ENCODE assay signal across 34 mouse cellular contexts in genomic region chr7:140206904-140207303, GRCm38 (mm10). TPM values are rescaled to one million over a fixed set of nuclear protein-coding genes. Genes with fewer than 3 reads are reported as not detected.
A peak's percentile ranks its signal among the peaks of the same experiment; 100 is the strongest.
DNase-seq lines count a peak whose midpoint lies in the region; ATAC-seq and TF ChIP-seq lines count a peak whose summit lies in the region.
"Had no signal": no experiment of that assay in that cellular context is flagged by ENCODE, and none has a peak within 500 bp of the region (broad histone marks: within the 10 kb centered on the region; RNA-seq: fewer than 3 reads in every experiment).

No protein-coding gene starts in this region.

- DNase-seq in liver, postnatal 0 days, result no peak
- peak; percentile 51 for DNase-seq in MEL (ENCODE audit: low read depth, low spot score)
- DNase-seq in liver, embryonic 13.5 days, result no peak
- peak; percentile 9 for DNase-seq in thymus, postnatal 25 days
- no peak for DNase-seq in testis, postnatal 14 days (ENCODE audit: low spot score)
- DNase-seq in natural killer cell, adult 2 months (ENCODE audit: low spot score in 2 of 2), result no peak
- DNase-seq in hindbrain, embryonic 11.5 days (ENCODE audit: low spot score), result no peak
- DNase-seq: adrenal gland, postnatal 36 days; B cell, adult 2 months; cerebellum, postnatal 25 days; gastrocnemius, adult 2 months; kidney, adult 11 months; layer of hippocampus, adult 9-11 months; left cerebral cortex, postnatal 4 days; lung, embryonic 14.5 days; midbrain, embryonic 14.5 days had no signal

- H3K4me2 ChIP-seq in liver, embryonic 12.5 days, result no peak overlapping the region
- no peak overlapping the region for H3K4me2 ChIP-seq in liver, postnatal 0 days (ENCODE audit: low read depth, low read length)
- no peak overlapping the region for H3K4me2 ChIP-seq in liver, embryonic 13.5 days
- no peak overlapping the region for H3K4me2 ChIP-seq in hindbrain, embryonic 11.5 days (replicated peaks; ENCODE audit: low read depth, low read length)
- H3K4me2 ChIP-seq: forebrain, embryonic 13.5 days; limb, embryonic 15.5 days; lung, embryonic 14.5 days; neural tube, embryonic 13.5 days; stomach, embryonic 15.5 days had no signal

- H3K4me1 ChIP-seq in liver, embryonic 12.5 days, result peaks cover 22% of the 10 kb centered on the region
- no peaks in the 10 kb centered on the region for H3K4me1 ChIP-seq in liver, postnatal 0 days (ENCODE audit: insufficient read depth)
- H3K4me1 ChIP-seq in MEL (ENCODE audit: control insufficient read depth in 1 of 2, insufficient read depth in 2 of 2, low read length in 2 of 2), result peaks cover 5 to 27% of the 10 kb centered on the region in 2 experiments
- H3K4me1 ChIP-seq in liver, embryonic 13.5 days (replicated peaks), result peaks cover 33% of the 10 kb centered on the region
- no peaks in the 10 kb centered on the region for H3K4me1 ChIP-seq in hindbrain, embryonic 11.5 days (replicated peaks; ENCODE audit: control insufficient read depth, insufficient read depth, low read length)
- H3K4me1 ChIP-seq: forebrain, embryonic 13.5 days; heart, embryonic 10.5 days; hindbrain, embryonic 10.5 days; limb, embryonic 15.5 days; neural tube, embryonic 13.5 days; stomach, embryonic 15.5 days had no signal

- TF ChIP-seq EP300 in liver, postnatal 0 days (IDR thresholded peaks at IDR 0.05; ENCODE audit: low read depth), result no peak
- peak; percentile 34 to 44; a peak in 2 of 4 replicates for TF ChIP-seq EP300 in MEL (IDR thresholded peaks at IDR 0.05; ENCODE audit: low read depth in 1 of 2, low read length in 2 of 2)

- no peaks in the 10 kb centered on the region for H3K36me3 ChIP-seq in liver, embryonic 12.5 days
- H3K36me3 ChIP-seq in liver, postnatal 0 days (replicated peaks; ENCODE audit: insufficient read depth, low read length), result no peaks in the 10 kb centered on the region
- H3K36me3 ChIP-seq in MEL (ENCODE audit: control insufficient read depth in 1 of 2, insufficient read depth in 2 of 2, low read length in 2 of 2), result peaks cover 0 to 19% of the 10 kb centered on the region in 2 experiments; a peak in 2 of 4 replicates
- H3K36me3 ChIP-seq in liver, embryonic 13.5 days, result no peaks in the 10 kb centered on the region
- H3K36me3 ChIP-seq in hindbrain, embryonic 11.5 days (ENCODE audit: control insufficient read depth, insufficient read depth, low read length), result no peaks in the 10 kb centered on the region
- H3K36me3 ChIP-seq: heart, embryonic 10.5 days; hindbrain, embryonic 10.5 days; limb, embryonic 15.5 days; neural tube, embryonic 13.5 days; stomach, embryonic 15.5 days had no signal

- H3K27me3 ChIP-seq in liver, embryonic 12.5 days (replicated peaks), result no peaks in the 10 kb centered on the region
- H3K27me3 ChIP-seq in liver, postnatal 0 days (ENCODE audit: insufficient read depth, low read length), result no peaks in the 10 kb centered on the region
- no peaks in the 10 kb centered on the region for H3K27me3 ChIP-seq in MEL (ENCODE audit: control insufficient read depth in 1 of 2, insufficient read depth in 2 of 2, low read length in 2 of 2)
- H3K27me3 ChIP-seq in liver, embryonic 13.5 days, result no peaks in the 10 kb centered on the region
- no peaks in the 10 kb centered on the region for H3K27me3 ChIP-seq in hindbrain, embryonic 11.5 days (ENCODE audit: control insufficient read depth, insufficient read depth, low read length)
- H3K27me3 ChIP-seq: limb, embryonic 15.5 days; neural tube, embryonic 13.5 days; stomach, embryonic 15.5 days had no signal

- no peak for TF ChIP-seq CTCF in liver, postnatal 0 days (IDR thresholded peaks at IDR 0.05; ENCODE audit: low read depth)
- no peak for TF ChIP-seq CTCF in MEL (IDR thresholded peaks at IDR 0.05 in 2 of 3, conservative IDR thresholded peaks at IDR 0.05 in 1 of 3; ENCODE audit: control insufficient read depth in 1 of 3, insufficient read depth in 1 of 3, low read depth in 2 of 3, low read length in 3 of 3, poor library complexity in 1 of 3, severe bottlenecking in 1 of 3)

- no peak overlapping the region for H3K9ac ChIP-seq in liver, embryonic 12.5 days
- no peak overlapping the region for H3K9ac ChIP-seq in liver, postnatal 0 days (replicated peaks)
- H3K9ac ChIP-seq in MEL (ENCODE audit: control insufficient read depth, low read depth, low read length, poor library complexity, severe bottlenecking), result no peak overlapping the region
- H3K9ac ChIP-seq in liver, embryonic 13.5 days, result no peak overlapping the region
- H3K9ac ChIP-seq in hindbrain, embryonic 11.5 days (ENCODE audit: low read depth, low read length), result no peak overlapping the region
- H3K9ac ChIP-seq: forebrain, embryonic 13.5 days; limb, embryonic 15.5 days; lung, embryonic 14.5 days; neural tube, embryonic 13.5 days; stomach, embryonic 15.5 days had no signal

- no peaks in the 10 kb centered on the region for H3K79me2 ChIP-seq in MEL (ENCODE audit: control insufficient read depth, insufficient read depth, low read length, poor library complexity)

- no peak for TF ChIP-seq POLR2A in MEL (IDR thresholded peaks at IDR 0.05; ENCODE audit: control insufficient read depth in 1 of 2, insufficient read depth in 1 of 2, low read depth in 1 of 2, low read length in 2 of 2, poor library complexity in 1 of 2)

- H3K9me3 ChIP-seq in liver, embryonic 12.5 days (replicated peaks), result no peaks in the 10 kb centered on the region
- H3K9me3 ChIP-seq in liver, postnatal 0 days (ENCODE audit: low read length), result no peaks in the 10 kb centered on the region
- no peaks in the 10 kb centered on the region for H3K9me3 ChIP-seq in MEL (replicated peaks; ENCODE audit: insufficient read depth, low read length)
- no peaks in the 10 kb centered on the region for H3K9me3 ChIP-seq in liver, embryonic 13.5 days (replicated peaks)
- H3K9me3 ChIP-seq in hindbrain, embryonic 11.5 days (ENCODE audit: control insufficient read depth, low read length), result no peaks in the 10 kb centered on the region
- H3K9me3 ChIP-seq: forebrain, embryonic 13.5 days; heart, embryonic 10.5 days; hindbrain, embryonic 10.5 days; limb, embryonic 15.5 days; megakaryocyte, embryonic 14.5 days; neural tube, embryonic 13.5 days; stomach, embryonic 15.5 days had no signal

- H3K27ac ChIP-seq in liver, embryonic 12.5 days, result no peak overlapping the region
- H3K27ac ChIP-seq in liver, postnatal 0 days (ENCODE audit: low read depth), result no peak overlapping the region
- peak overlapping the region; percentile 16; the same call in 1 of the 2 replicates for H3K27ac ChIP-seq in MEL (ENCODE audit: control insufficient read depth, low read depth, low read length)
- no peak overlapping the region for H3K27ac ChIP-seq in liver, embryonic 13.5 days
- no peak overlapping the region for H3K27ac ChIP-seq in hindbrain, embryonic 11.5 days (ENCODE audit: low read depth, low read length)
- H3K27ac ChIP-seq: forebrain, embryonic 13.5 days; gastrocnemius, adult 2 months; heart, embryonic 10.5 days; hindbrain, embryonic 10.5 days; hindbrain, postnatal 0 days; left cerebral cortex, adult 2 months; limb, embryonic 15.5 days; neural tube, embryonic 13.5 days; stomach, embryonic 15.5 days had no signal

- no peak overlapping the region for H3K4me3 ChIP-seq in liver, embryonic 12.5 days
- no peak overlapping the region for H3K4me3 ChIP-seq in liver, postnatal 0 days (ENCODE audit: low read depth, low read length)
- no peak overlapping the region for H3K4me3 ChIP-seq in MEL (ENCODE audit: control insufficient read depth in 1 of 2, insufficient read depth in 1 of 2, low read depth in 2 of 2, low read length in 2 of 2)
- H3K4me3 ChIP-seq in liver, embryonic 13.5 days (replicated peaks), result no peak overlapping the region
- H3K4me3 ChIP-seq in hindbrain, embryonic 11.5 days (ENCODE audit: low read depth, low read length), result no peak overlapping the region
- H3K4me3 ChIP-seq: forebrain, embryonic 13.5 days; gastrocnemius, adult 2 months; heart, embryonic 10.5 days; hindbrain, embryonic 10.5 days; left cerebral cortex, adult 2 months; limb, embryonic 15.5 days; megakaryocyte, embryonic 14.5 days; neural tube, embryonic 13.5 days; stomach, embryonic 15.5 days had no signal

- no peak for TF ChIP-seq RAD21 in MEL (IDR thresholded peaks at IDR 0.05; ENCODE audit: low read depth, low read length)

- 38% methylated on average over 3 of the region's 3 CpGs for WGBS in liver, embryonic 12.5 days (ENCODE audit: insufficient replicate concordance)
- WGBS in liver, postnatal 0 days (ENCODE audit: insufficient replicate concordance), result 51% methylated on average over 3 of the region's 3 CpGs
- WGBS in liver, embryonic 13.5 days (ENCODE audit: insufficient replicate concordance), result 36% methylated on average over 3 of the region's 3 CpGs
- WGBS in hindbrain, embryonic 11.5 days, result 89% methylated on average over 3 of the region's 3 CpGs

- ATAC-seq in liver, embryonic 12.5 days, result peak; percentile 46
- ATAC-seq in liver, postnatal 0 days, result no peak
- peak; percentile 37; the same call in 1 of the 2 replicates for ATAC-seq in liver, embryonic 13.5 days (ENCODE audit: low read depth)
- ATAC-seq in hindbrain, embryonic 11.5 days (ENCODE audit: low FRiP score), result no peak
- ATAC-seq: forebrain, embryonic 13.5 days; hindbrain, postnatal 0 days had no signal

RNA-seq across cellular contexts. Expression of gene Olfr524, which starts 1.1 kb away (rescaled TPM):
- polyA plus RNA-seq in liver, embryonic 12.5 days (2016; fragmentation: Nextera tagmentation; extraction: Ambion mirVana), result not detected in 2 replicates
- not detected in 2 replicates for polyA plus RNA-seq in liver, postnatal 0 days (2015; fragmentation: Nextera tagmentation; extraction: Ambion mirVana)
- not detected in 2 replicates for total RNA-seq in MEL (2012; rRNA removed)
- not detected for polyA plus RNA-seq in MEL (2012; ENCODE audit: insufficient read depth in 1 of 2, insufficient read length in 2 of 2, low read depth in 1 of 2, low replicate concordance in 2 of 2, missing spikeins in 1 of 2)
- not detected in 2 replicates for polyA plus RNA-seq in liver, embryonic 13.5 days (2015; fragmentation: Nextera tagmentation; extraction: Ambion mirVana)
- polyA plus RNA-seq in hindbrain, embryonic 11.5 days (2014; fragmentation: Nextera tagmentation; extraction: Ambion mirVana), result not detected in 2 replicates
- total RNA-seq: adrenal gland, adult 18-20 months; adrenal gland, postnatal 36 days; gastrocnemius, adult 2 months; gastrocnemius, postnatal 4 days; hindbrain, postnatal 0 days; left cerebral cortex, adult 2 months; left cerebral cortex, postnatal 4 days had no signal
- polyA plus RNA-seq: embryonic facial prominence, embryonic 14.5 days; forebrain, embryonic 13.5 days; frontal cortex, adult 2 months; heart, embryonic 10.5 days; heart, postnatal 0 days; hindbrain, embryonic 10.5 days; hindbrain, postnatal 0 days; kidney, embryonic 16.5 days; limb, embryonic 15.5 days; lung, embryonic 14.5 days; midbrain, embryonic 14.5 days; neural tube, embryonic 13.5 days; stomach, embryonic 15.5 days had no signal

RNA-seq across cellular contexts. Expression of gene Cd163l1, which starts 11.2 kb away (rescaled TPM):
- 0.08 TPM in 1 of 2 replicates, not detected in the other for polyA plus RNA-seq in liver, embryonic 12.5 days (2016; fragmentation: Nextera tagmentation; extraction: Ambion mirVana)
- polyA plus RNA-seq in liver, postnatal 0 days (2015; fragmentation: Nextera tagmentation; extraction: Ambion mirVana), result 0.04 TPM in 1 of 2 replicates, not detected in the other
- total RNA-seq in MEL (2012; rRNA removed), result not detected in 2 replicates
- polyA plus RNA-seq in MEL (2012; ENCODE audit: insufficient read depth in 1 of 2, insufficient read length in 2 of 2, low read depth in 1 of 2, low replicate concordance in 2 of 2, missing spikeins in 1 of 2), result not detected
- 0.03 and 0.07 TPM in 2 replicates for polyA plus RNA-seq in liver, embryonic 13.5 days (2015; fragmentation: Nextera tagmentation; extraction: Ambion mirVana)
- not detected in 2 replicates for polyA plus RNA-seq in hindbrain, embryonic 11.5 days (2014; fragmentation: Nextera tagmentation; extraction: Ambion mirVana)
- total RNA-seq: adrenal gland, adult 18-20 months; adrenal gland, postnatal 36 days; gastrocnemius, adult 2 months; hindbrain, postnatal 0 days had no signal
- polyA plus RNA-seq: forebrain, embryonic 13.5 days; heart, embryonic 10.5 days; heart, postnatal 0 days; hindbrain, embryonic 10.5 days; hindbrain, postnatal 0 days; limb, embryonic 15.5 days; lung, embryonic 14.5 days; midbrain, embryonic 14.5 days; neural tube, embryonic 13.5 days had no signal

RNA-seq across cellular contexts. Expression of gene Olfr523, which starts 33.9 kb away (rescaled TPM):
- not detected in 2 replicates for polyA plus RNA-seq in liver, embryonic 12.5 days (2016; fragmentation: Nextera tagmentation; extraction: Ambion mirVana)
- polyA plus RNA-seq in liver, postnatal 0 days (2015; fragmentation: Nextera tagmentation; extraction: Ambion mirVana), result not detected in 2 replicates
- total RNA-seq in MEL (2012; rRNA removed), result not detected in 2 replicates
- polyA plus RNA-seq in MEL (2012; ENCODE audit: insufficient read depth in 1 of 2, insufficient read length in 2 of 2, low read depth in 1 of 2, low replicate concordance in 2 of 2, missing spikeins in 1 of 2), result not detected
- not detected in 2 replicates for polyA plus RNA-seq in liver, embryonic 13.5 days (2015; fragmentation: Nextera tagmentation; extraction: Ambion mirVana)
- polyA plus RNA-seq in hindbrain, embryonic 11.5 days (2014; fragmentation: Nextera tagmentation; extraction: Ambion mirVana), result not detected in 2 replicates
- total RNA-seq: adrenal gland, adult 18-20 months; adrenal gland, postnatal 36 days; gastrocnemius, adult 2 months; gastrocnemius, postnatal 4 days; hindbrain, postnatal 0 days; left cerebral cortex, postnatal 4 days had no signal
- polyA plus RNA-seq: forebrain, embryonic 13.5 days; heart, embryonic 10.5 days; heart, postnatal 0 days; hindbrain, embryonic 10.5 days; hindbrain, postnatal 0 days; kidney, embryonic 16.5 days; large intestine, adult 2 months; limb, embryonic 15.5 days; lung, embryonic 14.5 days; midbrain, embryonic 14.5 days; neural tube, embryonic 13.5 days; stomach, embryonic 15.5 days had no signal

RNA-seq across cellular contexts. Expression of gene 5830411N06Rik, which starts 40.2 kb away (rescaled TPM):
- not detected in 2 replicates for polyA plus RNA-seq in liver, embryonic 12.5 days (2016; fragmentation: Nextera tagmentation; extraction: Ambion mirVana)
- polyA plus RNA-seq in liver, postnatal 0 days (2015; fragmentation: Nextera tagmentation; extraction: Ambion mirVana), result not detected in 2 replicates
- not detected in 2 replicates for total RNA-seq in MEL (2012; rRNA removed)
- polyA plus RNA-seq in MEL (2012; ENCODE audit: insufficient read depth in 1 of 2, insufficient read length in 2 of 2, low read depth in 1 of 2, low replicate concordance in 2 of 2, missing spikeins in 1 of 2), result not detected
- not detected in 2 replicates for polyA plus RNA-seq in liver, embryonic 13.5 days (2015; fragmentation: Nextera tagmentation; extraction: Ambion mirVana)
- polyA plus RNA-seq in hindbrain, embryonic 11.5 days (2014; fragmentation: Nextera tagmentation; extraction: Ambion mirVana), result not detected in 2 replicates
- total RNA-seq: adrenal gland, adult 18-20 months; adrenal gland, postnatal 36 days; gastrocnemius, adult 2 months; gastrocnemius, postnatal 4 days; hindbrain, postnatal 0 days; left cerebral cortex, postnatal 4 days had no signal
- polyA plus RNA-seq: embryonic facial prominence, embryonic 14.5 days; forebrain, embryonic 13.5 days; heart, embryonic 10.5 days; heart, postnatal 0 days; hindbrain, embryonic 10.5 days; hindbrain, postnatal 0 days; kidney, embryonic 16.5 days; limb, embryonic 15.5 days; lung, embryonic 14.5 days; midbrain, embryonic 14.5 days; neural tube, embryonic 13.5 days; stomach, embryonic 15.5 days had no signal

RNA-seq across cellular contexts. Expression of gene Olfr522, which starts 42.3 kb away (rescaled TPM):
- polyA plus RNA-seq in liver, embryonic 12.5 days (2016; fragmentation: Nextera tagmentation; extraction: Ambion mirVana), result not detected in 2 replicates
- polyA plus RNA-seq in liver, postnatal 0 days (2015; fragmentation: Nextera tagmentation; extraction: Ambion mirVana), result not detected in 2 replicates
- total RNA-seq in MEL (2012; rRNA removed), result not detected in 2 replicates
- not detected for polyA plus RNA-seq in MEL (2012; ENCODE audit: insufficient read depth in 1 of 2, insufficient read length in 2 of 2, low read depth in 1 of 2, low replicate concordance in 2 of 2, missing spikeins in 1 of 2)
- not detected in 2 replicates for polyA plus RNA-seq in liver, embryonic 13.5 days (2015; fragmentation: Nextera tagmentation; extraction: Ambion mirVana)
- polyA plus RNA-seq in hindbrain, embryonic 11.5 days (2014; fragmentation: Nextera tagmentation; extraction: Ambion mirVana), result not detected in 2 replicates
- total RNA-seq: adrenal gland, adult 18-20 months; adrenal gland, postnatal 36 days; gastrocnemius, adult 2 months; gastrocnemius, postnatal 4 days; hindbrain, postnatal 0 days; left cerebral cortex, adult 2 months; left cerebral cortex, postnatal 4 days had no signal
- polyA plus RNA-seq: embryonic facial prominence, embryonic 14.5 days; forebrain, embryonic 13.5 days; frontal cortex, adult 2 months; heart, embryonic 10.5 days; heart, postnatal 0 days; hindbrain, embryonic 10.5 days; hindbrain, postnatal 0 days; kidney, embryonic 16.5 days; large intestine, adult 2 months; limb, embryonic 15.5 days; lung, embryonic 14.5 days; midbrain, embryonic 14.5 days; neural tube, embryonic 13.5 days; spleen, adult 2 months; stomach, embryonic 15.5 days had no signal

Comparison
In these comparisons a context has a peak if more than half of its experiments do, and no peak if none do; other contexts are left out.
1. ATAC-seq: peak in liver, embryonic 12.5 days (single experiment) and liver, embryonic 13.5 days (single experiment); none in liver, postnatal 0 days (single experiment) and hindbrain, embryonic 11.5 days (single experiment).
2. DNase-seq: peak in MEL (single experiment) and thymus, postnatal 25 days (single experiment); none in liver, postnatal 0 days (single experiment), liver, embryonic 13.5 days (single experiment), testis, postnatal 14 days (single experiment), natural killer cell, adult 2 months (0 of 2) and hindbrain, embryonic 11.5 days (single experiment).